Mouse (Mus musculus) urinary bladder, postnatal 25 days (tissue): ENCODE data around the gene Il34.
"Not testable (repeated sequence)": the region's sequence is repeated elsewhere in the genome, so short reads cannot be mapped to it uniquely, and the experiment has no call there.

Source experiments
- DNase-seq: peaks from one replicate; pipeline ENCODE4 v3.0.0; 2022; ENCODE audit warnings: low spot score

Il34 gene

DNA sequence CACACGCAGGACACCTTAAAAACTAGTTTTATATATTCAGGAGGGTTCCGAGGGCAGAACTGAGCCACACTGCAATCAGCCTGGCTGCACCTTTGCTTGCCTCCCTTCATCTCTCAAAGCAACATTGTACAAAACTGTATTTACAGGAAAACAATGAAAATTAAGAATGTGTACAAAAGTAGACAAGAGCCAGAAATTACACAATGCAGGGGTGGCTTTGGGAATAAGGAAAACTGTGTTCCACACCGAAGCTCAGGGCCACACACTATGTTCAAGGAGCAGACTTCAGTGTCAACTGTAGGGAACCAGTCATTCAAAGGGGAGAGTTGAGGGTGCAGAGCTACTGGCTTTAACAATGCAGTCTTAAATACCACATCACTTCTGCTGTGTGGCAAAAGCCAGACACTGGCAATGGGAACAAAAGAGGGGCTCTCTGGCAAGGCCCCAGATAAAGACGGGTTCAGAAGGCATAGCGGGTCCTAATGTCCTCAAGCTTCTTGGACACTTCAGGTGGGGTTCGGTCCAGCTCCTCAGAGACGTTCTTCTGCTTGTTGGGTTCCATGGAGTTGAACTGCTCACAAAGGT is 4.8 kb upstream of the Il34 start:
- DNase-seq = no peak

DNA sequence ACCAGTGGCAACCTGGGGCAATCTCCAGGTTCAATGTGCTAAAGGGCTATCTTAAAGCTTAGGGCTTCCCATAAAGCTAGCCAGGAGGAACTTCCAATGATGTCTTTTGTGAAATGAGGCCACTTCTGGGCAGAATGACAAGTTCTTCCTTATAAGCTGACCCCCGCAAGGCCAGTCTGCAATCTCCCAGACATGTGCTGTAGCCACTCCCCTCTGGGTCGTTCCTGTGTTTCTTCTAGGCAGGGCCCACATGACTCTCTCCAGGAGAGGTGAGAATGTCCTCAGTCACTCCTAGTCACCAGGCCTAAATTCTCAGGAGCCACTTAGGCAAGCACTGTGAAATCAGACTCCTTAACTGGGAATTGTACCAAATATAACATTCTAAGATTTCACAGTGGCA is 4.1 kb upstream of the Il34 start:
- DNase-seq = no peak

DNA sequence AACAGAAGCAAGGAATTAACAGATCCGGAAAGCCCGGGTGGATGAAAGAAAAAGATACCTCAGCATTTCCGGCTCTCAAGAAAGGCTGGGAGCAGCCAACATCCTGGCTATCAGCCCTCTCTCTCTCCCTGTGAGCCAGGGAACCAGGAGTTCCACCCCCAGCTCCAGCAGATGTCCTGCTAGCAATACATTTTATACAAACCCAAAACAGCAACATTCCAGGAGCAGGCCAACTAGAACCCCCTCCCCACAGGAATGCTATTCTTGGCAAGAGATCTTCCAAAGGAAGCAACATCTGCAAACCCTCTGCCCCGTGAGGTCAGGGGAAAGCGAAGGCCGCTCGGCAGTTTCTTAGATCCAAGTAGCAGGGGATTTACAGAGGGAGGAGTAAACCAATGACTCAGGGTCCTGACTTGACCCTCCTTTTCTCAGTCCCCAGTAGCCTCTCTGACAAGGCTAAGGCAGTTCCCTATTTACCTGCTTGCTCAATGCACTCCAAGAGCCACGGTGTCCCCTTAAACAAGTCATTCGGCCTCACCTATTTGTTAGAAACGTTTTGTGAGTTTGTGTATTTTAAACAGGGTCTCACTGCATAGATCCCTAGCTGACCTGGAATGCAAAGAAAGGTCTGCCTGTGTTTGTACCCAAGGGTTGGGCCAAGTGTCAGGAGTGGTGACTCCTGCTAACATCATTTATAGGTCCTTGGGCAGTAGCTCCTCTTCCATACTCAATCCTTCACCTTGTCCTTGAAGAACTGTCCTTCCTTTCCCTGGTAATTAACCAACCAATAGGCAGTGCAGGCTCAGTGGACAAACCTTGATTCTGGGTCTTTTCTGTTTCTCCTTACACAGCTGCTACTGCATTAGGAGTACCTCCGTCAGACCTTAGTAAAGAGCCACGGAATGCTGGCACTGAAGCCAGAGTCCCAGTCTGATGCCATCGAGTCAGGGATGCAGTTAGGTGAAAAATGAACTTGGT is 3.1 kb upstream of the Il34 start:
- DNase-seq = no peak

DNA sequence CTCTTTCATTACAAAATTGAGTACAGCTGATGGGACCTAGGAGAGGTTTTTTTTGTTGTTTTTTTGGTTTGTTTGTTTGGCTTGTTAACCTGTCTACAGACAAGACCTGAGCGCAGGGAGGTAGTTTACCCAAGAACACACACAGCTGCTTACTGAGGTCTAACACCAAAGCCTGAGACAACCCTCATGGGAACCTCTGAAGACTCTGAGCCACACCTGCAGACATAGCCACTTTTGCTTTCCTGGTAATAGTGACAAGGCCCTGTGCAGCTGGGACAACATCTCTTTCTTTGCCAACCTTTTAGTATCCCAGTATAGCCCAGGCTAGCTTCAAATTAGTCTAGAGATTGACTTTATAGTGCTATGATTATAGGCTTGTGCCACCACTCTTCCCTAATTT is 422 bp upstream of the Il34 start:
- DNase-seq = no peak

DNA sequence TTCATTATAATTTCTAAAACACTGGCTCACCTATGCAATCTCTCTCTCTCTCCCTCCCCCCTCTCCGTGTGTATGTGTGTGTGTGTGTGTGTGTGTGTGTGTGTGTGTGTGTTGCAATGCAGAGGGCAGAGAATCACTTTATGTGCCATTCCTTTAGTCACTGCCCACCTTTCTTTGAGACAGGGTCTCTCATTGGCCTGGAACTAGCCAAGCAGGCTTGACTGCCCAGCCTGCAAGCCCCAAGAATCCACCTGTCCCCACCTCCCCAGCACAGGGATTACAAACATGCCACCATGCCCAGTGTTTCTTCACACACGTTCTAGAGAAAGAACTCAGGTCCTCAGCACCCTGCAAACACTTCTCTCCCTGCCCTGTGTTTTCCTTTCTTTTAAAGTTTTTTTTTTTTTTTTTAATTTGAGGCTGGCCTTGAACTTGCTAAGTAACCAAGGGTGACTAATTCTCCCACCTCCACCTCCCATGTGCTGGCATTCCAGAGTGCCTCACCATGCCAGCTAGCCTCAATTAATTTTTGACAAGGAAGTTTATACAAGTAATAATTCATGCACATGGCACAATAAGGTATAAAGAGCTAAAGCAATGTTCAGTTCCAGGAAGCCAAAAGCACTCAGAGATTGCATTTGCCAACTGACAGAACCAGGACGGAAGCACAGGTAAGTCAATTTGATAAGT is 754 bp downstream of the Il34 start:
- DNase-seq = no peak

DNA sequence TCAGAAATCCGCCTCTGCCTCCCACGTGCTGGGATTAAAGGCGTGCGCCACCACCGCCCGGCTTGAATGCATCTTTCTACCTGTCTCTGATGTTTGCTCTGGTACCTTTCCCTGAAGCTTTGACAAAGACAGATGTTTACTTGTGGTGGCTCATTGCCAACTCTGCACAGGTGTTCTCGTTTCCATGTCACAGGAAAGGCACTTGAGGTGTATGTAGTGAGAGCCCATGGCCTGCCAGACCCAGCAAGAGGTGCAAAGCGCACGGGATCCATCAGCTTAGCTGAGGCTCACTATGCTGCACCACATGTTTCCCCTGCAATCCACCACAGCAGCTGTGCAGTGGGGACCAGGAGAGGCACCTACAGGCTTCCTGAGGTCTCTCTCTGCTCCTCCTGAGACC is 1.9 kb downstream of the Il34 start:
- no peak for DNase-seq

DNA sequence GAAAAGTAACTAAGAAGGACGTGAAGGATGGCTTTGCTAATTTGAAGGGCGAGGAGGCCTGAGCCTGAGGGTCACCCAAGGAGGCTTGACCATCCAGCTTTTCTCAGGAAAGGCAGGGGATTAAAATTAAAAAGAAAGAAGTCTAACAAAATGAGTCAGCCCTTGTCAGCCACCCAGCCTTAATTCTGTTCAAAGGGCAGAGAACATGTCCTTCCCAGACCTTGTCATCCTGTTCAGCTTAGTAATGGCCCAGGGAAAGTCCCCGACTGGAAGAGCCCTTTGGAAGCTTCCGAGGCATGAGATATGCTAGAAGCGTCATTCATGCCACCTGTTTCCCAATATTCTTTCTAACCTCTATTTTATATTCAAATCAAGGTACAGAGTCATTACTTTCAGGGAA is 2.7 kb downstream of the Il34 start:
- no peak for DNase-seq

DNA sequence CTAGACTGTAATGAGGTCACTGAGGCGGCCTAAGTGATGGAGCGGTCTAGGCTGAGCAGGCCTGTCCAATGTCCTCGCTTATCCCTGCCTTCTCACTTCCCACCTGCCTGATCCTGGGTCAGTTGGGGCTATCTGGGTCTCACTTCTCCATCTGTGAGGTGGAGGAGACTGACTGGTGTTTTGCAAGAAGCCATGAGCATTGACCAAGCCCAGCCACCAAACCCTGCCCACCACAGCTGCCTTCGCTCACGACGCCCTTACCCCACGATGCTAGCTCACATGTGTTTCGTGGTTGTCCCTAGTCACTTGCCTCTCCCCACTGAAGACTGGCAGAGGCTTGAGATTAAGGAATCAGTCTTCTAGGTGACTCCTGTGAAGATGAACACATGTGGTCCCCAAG is 8.6 kb downstream of the Il34 start:
- DNase-seq = no peak

DNA sequence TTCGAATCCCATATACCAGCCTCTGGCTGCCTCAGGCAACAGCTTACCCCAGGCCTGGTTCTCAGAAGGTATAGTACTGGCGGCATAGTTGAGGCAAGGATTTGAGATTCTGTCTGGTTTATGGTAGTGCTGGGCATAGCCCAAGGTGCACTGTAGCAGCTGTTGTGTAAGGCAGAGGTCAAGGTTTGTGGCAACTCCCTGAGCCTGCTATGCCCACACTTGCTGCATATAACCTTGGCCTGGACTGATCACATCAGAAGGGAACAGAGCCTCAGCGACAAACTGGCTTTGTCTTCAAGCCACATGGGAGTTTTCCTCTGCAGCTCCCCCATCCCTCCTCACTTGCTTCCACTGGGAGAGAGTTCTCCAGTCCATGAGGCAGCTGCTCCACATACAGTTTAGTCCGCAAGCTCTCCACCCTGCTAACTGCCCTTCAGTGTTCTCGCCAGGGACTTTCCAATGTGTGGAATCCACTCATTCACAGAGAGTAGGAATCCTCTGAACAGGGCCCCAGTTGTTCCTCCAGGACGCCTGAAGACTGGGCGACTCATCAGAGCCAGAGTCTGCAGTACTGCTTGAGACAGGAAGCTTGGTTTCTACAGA is 11.3 kb downstream of the Il34 start:
- no peak for DNase-seq

DNA sequence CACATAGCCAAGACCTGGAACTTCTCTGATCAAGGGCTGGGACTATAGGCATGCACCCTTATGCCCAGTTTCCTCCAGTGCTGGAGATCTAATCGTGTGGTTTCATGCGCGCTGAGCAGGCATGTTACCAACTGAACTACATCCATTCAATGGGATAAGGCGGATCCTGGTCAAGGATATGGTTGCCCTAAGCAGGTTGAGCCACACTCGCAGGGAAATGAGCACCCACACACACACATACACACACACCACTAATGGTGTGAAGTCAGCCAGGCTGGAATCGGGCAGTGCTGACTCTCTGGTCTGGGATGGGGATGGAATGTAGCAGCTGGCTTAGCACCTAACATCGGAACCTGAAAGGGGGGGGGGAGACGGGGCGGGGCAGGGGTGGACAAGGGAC is 11.8 kb downstream of the Il34 start:
- DNase-seq = no peak

DNA sequence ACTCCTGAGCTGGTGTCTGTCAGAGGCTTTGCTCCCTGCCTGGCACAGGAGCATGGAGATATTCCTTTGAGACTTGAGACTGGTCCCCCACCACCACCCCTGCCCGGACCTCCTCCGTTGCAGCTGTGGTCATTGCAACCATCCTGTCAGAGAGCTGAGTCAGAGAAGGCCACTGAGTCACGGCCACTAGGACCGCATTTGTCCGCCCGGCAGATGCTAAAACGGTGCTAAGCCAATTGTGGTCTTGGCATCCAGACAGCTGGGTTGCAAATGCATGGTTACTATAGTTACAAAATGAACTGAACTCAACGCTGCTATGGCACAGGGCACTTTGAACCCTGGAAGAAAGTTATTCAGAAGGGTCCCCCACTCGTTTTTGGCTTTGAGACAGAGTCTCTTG is 12.2 kb downstream of the Il34 start:
- DNase-seq = no peak

DNA sequence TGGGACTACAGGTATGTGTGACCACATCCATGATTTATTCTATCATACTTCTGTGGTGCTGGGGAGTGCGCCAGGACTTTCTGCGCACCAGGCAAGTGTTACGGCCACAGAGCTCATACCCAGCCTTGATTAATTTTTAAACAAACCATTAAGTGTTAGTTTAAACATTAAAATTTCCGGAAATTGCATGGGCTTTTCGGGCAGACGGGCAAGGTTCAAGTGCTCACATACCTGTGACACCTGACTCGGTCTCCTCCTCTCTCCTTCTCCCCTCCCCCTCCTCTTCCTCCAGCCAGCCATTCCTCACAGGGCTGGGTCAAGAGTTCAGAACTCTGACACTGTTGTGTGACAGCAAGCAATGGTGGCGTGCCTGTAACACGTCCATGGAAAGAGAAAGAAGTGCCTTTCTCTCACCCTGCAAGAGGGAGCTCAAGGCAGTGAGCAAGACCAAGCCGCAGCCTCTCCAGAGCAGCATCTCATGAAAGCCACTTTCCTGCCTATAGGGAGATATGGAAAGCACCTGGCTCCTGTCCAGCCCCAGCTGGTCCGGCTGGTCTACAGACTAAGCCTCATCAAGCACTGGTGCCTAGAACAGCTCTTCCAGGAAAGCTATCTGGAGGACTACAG is 13.0 kb downstream of the Il34 start:
- no peak for DNase-seq

DNA sequence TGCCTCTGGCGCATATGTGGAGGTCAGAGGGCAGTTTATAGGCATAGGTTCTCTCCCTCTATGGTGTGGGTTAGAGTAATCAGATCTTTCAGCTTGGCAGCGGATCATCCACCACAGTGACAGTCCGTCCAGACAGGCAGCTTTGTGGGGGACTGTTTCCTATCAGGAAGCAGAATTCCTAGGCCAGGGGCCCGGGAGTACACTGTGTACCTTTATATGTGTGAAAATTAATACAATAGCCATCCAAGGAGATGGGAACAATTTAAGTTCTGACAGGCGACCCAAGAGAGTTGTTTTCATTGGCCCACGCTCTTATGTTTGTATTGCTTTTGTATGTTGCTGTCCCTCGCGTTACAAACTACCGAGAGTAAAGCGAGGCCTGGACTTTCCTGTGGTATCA is 14.6 kb downstream of the Il34 start:
- DNase-seq = no peak

DNA sequence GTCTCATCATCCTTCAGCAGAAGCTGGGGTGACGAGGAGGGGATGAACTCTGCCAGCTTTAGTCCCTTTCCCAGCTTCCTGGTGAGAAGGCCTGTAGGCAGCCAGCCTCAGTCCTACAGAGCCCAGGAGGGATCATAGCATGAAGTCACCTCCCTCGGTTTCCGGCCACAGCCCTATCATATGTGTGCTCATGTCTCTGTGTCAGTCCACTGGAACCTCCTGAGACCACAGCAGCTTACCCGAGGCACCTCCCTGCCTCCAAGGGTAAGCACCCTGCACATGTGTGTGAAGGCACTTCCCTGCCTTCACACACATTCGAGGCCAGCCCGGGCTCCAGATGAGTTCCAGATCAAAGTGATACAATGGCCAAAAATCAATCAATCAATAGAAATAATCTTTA is 15.5 kb downstream of the Il34 start:
- DNase-seq = no peak

DNA sequence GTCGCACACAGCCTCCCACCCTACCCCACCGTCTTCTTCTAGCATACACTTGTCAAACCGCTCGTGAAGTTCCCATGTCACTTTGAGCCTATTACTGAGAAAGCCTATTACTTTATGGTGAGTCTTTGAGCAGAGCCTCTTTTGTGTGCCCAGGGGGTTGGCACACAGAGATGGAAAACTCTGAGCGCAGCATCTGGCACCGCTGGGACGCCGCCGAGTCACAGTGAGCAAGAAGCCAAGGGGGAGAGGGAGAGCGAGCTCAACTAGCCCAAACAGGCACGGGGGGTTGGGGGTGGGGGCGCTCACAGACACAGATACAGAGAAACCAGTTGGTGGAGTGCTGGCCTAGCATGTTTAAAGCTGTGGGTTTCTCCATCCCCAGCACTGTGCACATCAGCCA is 16.2 kb downstream of the Il34 start:
- DNase-seq = no peak

DNA sequence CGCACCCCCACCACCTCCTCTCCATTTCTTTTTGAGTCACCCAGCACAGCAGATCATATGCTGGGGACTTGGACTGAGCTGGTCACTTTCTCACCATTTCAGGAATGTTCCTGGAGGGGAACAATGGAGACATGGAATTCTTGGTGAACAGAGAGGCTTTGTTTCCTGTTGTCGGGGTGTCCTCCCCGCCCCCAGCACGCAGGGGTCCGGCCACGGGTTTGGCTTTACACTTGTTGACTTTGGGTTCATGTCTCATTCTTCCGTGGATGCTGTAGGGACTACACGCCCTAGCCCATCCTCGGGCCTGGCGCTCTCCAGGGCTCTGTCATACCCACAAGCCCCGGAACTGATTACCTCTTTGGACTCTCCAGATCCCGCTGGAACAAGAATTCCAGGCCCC is 16.7 kb downstream of the Il34 start:
- DNase-seq = no peak

DNA sequence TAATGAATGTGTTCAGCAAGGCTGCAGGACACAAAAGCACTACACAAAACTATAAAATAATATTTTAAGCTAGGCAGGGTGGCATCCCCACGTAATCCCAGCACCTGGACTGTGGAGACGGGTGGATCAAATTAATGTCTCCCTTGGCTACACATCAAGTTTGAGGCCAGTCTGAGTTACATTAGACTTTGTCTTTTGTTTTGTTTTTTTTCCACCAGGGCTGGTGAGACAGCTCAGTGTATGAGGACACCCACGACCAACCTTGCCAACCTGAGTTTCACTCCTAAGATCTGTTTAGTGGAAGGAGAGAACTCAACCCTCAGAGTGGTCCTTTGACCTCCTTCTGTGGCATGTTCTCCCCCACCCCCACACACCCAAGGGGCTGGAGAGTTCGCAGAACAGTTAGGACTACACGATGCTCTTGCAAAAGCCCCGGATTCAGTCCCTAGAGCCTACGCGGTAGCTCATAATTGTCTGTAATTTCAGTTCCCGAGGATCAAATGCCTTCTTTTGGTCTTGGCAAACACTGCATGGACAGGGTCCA is 18.2 kb downstream of the Il34 start:
- DNase-seq = no peak

DNA sequence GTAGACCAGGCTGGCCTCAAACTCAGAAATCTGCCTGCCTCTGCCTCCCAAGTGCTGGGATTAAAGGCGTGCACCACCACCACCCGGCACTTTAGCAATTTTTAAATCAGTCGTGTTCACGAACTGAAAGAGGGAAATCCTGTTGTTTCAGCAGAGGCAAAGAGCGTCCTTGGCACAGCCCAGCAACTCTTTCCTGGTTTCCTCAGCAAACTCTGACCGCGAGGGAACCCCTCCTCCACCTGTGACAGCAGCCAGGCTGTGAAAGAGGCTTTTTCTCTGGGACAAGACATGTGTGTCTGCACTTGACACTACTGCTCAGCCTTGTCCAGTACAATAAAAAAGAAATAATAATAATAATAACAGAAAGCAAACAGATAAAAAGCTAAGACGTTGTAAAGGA is 18.8 kb downstream of the Il34 start:
- DNase-seq = no peak

DNA sequence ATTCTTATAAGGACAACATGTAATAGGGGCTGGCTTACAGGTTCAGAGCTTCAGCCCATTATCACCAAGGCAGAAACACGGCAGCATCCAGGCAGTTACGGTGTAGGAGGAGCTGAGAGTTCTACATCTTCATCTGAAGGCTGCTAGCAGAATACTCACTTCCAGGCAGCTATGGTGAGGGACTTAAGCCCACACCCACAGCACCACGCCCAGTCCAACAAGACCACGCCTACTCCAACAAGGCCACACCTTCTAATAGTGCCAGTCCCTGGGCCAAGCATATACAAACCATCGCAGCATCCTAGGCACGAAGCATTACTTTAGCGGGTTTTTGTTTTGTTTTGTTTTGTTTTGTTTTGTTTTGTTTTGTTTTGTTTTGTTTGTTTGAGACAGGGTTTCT is 19.2 kb downstream of the Il34 start:
- DNase-seq = not testable (repeated sequence)

DNA sequence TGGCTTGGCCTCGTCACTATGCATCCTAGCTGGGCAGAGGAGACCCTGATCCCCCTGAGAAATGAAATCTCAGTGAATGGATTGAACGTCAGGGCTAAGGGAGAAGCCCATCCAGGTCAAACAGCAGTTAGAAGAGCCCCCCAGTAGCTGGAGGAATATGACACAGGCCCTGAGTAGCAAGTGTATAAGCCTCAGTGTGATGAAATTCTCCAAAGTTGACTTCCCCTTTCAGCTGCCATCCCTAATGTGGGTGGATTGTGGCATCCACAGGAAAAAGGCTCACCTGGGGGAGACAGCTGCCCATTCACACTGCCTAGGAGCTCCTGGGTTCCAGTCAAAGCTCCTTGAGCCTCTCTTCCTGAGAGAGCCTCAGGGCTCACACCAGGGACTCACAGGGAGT is 20.4 kb downstream of the Il34 start:
- DNase-seq = no peak

DNA sequence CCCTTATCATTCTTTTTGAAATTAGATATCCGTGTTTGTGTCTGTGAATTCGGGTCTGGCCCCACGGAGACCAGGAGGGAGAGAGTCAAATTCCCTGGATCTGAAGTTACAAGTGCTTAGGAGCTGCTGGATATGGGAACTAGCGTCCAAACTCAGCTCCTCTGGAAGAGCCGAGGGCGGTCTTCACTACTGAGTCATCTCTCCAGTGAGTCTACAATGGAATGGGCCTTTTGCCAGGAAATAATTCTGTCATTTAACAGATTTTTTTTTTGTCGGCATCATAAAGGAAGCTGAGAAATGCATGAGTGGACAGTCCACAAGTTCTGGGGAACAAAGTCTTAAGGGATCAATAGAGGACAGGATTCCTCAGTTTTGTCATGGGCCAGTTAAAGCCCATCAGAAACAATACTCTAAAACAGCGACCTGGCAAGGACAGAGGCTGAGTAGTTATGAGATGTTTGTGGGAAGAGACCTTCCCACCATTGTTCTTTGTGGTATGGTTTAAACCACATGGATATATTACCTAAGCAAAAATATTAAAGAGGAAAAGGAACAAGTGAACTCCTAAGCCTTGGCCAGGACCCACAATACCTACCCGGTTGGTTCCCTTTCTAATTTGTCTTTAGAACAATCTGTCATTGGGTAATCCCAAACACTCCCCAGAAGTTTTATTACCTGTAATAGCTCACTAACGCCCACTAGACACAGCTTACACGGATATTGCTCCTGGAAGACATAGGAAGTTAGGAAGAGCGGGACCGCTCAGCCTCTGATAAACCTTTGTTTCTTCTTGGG is 25.6 kb downstream of the Il34 start:
- no peak for DNase-seq
